Comparison of ENCODE assay signal across 20 mouse cellular contexts in genomic region chr3:21958595-21959286, GRCm38 (mm10).
DNase-seq lines count a peak whose midpoint lies in the region; ATAC-seq and TF ChIP-seq lines count a peak whose summit lies in the region.
"Had no signal": no experiment of that assay in that cellular context is flagged by ENCODE, and none has a peak within 500 bp of the region (broad histone marks: within the 10 kb centered on the region; RNA-seq: fewer than 3 reads in every experiment).

No protein-coding gene starts in this region.

- H3K27ac ChIP-seq in heart, postnatal 0 days (ENCODE audit: low read depth) = peak overlapping the region; percentile 51
- H3K27ac ChIP-seq in heart, embryonic 11.5 days (ENCODE audit: low read depth, low read length) = no peak overlapping the region
- H3K27ac ChIP-seq in liver, embryonic 13.5 days = no peak overlapping the region
- H3K27ac ChIP-seq: forebrain, embryonic 10.5 days; hindbrain, embryonic 10.5 days; kidney, postnatal 0 days; midbrain, embryonic 12.5 days; stomach, postnatal 0 days had no signal

- no peak overlapping the region for H3K9ac ChIP-seq in heart, postnatal 0 days (replicated peaks; ENCODE audit: low read depth, low read length)
- H3K9ac ChIP-seq in heart, embryonic 11.5 days (ENCODE audit: low read depth, low read length) = no peak overlapping the region
- no peak overlapping the region for H3K9ac ChIP-seq in liver, embryonic 13.5 days
- H3K9ac ChIP-seq: lung, embryonic 14.5 days; midbrain, embryonic 12.5 days had no signal

- TF ChIP-seq CTCF in heart, postnatal 0 days (IDR thresholded peaks at IDR 0.05; ENCODE audit: low read depth) = no peak

- no peak overlapping the region for H3K4me3 ChIP-seq in heart, postnatal 0 days (ENCODE audit: low read depth, low read length)
- no peak overlapping the region for H3K4me3 ChIP-seq in heart, embryonic 11.5 days (ENCODE audit: low read depth, low read length)
- no peak overlapping the region for H3K4me3 ChIP-seq in liver, embryonic 13.5 days (replicated peaks)
- H3K4me3 ChIP-seq: forebrain, embryonic 10.5 days; hindbrain, embryonic 10.5 days; midbrain, embryonic 12.5 days had no signal

- DNase-seq in heart, postnatal 0 days (ENCODE audit: low spot score) = no peak
- DNase-seq in 416B (ENCODE audit: low read depth) (peak; percentile 62), adipocyte (ENCODE audit: low spot score) (peak; percentile 81)
- DNase-seq in liver, embryonic 13.5 days = no peak
- DNase-seq in urinary bladder, postnatal 10 days (ENCODE audit: low spot score) = no peak
- DNase-seq in kidney, adult 11 months = no peak
- DNase-seq in spleen, adult 18-20 months = no peak
- DNase-seq: adrenal gland, postnatal 25 days; cerebellum, adult 11 months; cerebellum, adult 9-11 months; kidney, adult 18-20 months; layer of hippocampus, adult 9-11 months; lung, embryonic 14.5 days had no signal

- peaks cover 29% of the 10 kb centered on the region for H3K4me1 ChIP-seq in heart, postnatal 0 days (ENCODE audit: control insufficient read depth, insufficient read depth)
- H3K4me1 ChIP-seq in heart, embryonic 11.5 days (ENCODE audit: control insufficient read depth, insufficient read depth, low read length) = peaks cover 22% of the 10 kb centered on the region
- peaks cover 30% of the 10 kb centered on the region for H3K4me1 ChIP-seq in liver, embryonic 13.5 days (replicated peaks)

- H3K36me3 ChIP-seq in heart, postnatal 0 days (replicated peaks; ENCODE audit: control insufficient read depth, insufficient read depth, low read length) = no peaks in the 10 kb centered on the region
- H3K36me3 ChIP-seq in heart, embryonic 11.5 days (ENCODE audit: control insufficient read depth, insufficient read depth, low read length) = no peaks in the 10 kb centered on the region
- H3K36me3 ChIP-seq in liver, embryonic 13.5 days = no peaks in the 10 kb centered on the region
- H3K36me3 ChIP-seq: forebrain, embryonic 10.5 days; hindbrain, embryonic 10.5 days; midbrain, embryonic 12.5 days had no signal

- no peak for TF ChIP-seq EP300 in heart, postnatal 0 days (IDR thresholded peaks at IDR 0.05; ENCODE audit: low read depth)

- H3K4me2 ChIP-seq in heart, postnatal 0 days (ENCODE audit: low read depth, low read length) = no peak overlapping the region
- H3K4me2 ChIP-seq in heart, embryonic 11.5 days = no peak overlapping the region
- H3K4me2 ChIP-seq in liver, embryonic 13.5 days = no peak overlapping the region
- H3K4me2 ChIP-seq: lung, embryonic 14.5 days; midbrain, embryonic 12.5 days had no signal

- H3K9me3 ChIP-seq in heart, postnatal 0 days (replicated peaks; ENCODE audit: control insufficient read depth, low read length) = no peaks in the 10 kb centered on the region
- no peaks in the 10 kb centered on the region for H3K9me3 ChIP-seq in heart, embryonic 11.5 days (replicated peaks; ENCODE audit: control insufficient read depth, low read length)
- no peaks in the 10 kb centered on the region for H3K9me3 ChIP-seq in liver, embryonic 13.5 days (replicated peaks)
- H3K9me3 ChIP-seq: forebrain, embryonic 10.5 days; hindbrain, embryonic 10.5 days; midbrain, embryonic 12.5 days had no signal

- ATAC-seq in heart, postnatal 0 days (ENCODE audit: insufficient read depth, low read depth) = peak; percentile 63; the same call in 1 of the 2 replicates
- no peak for ATAC-seq in heart, embryonic 11.5 days (replicated peaks; ENCODE audit: insufficient number of reproducible peaks, low FRiP score, low TSS enrichment)
- 0 out of 2 replicates have a peak, but pooled peaks have one; percentile 10 for ATAC-seq in liver, embryonic 13.5 days (ENCODE audit: low read depth)
- ATAC-seq: hindbrain, embryonic 16.5 days had no signal

- WGBS in heart, postnatal 0 days = 55% methylated on average over 6 of the region's 6 CpGs
- WGBS in heart, embryonic 11.5 days (ENCODE audit: insufficient replicate concordance) = 62% methylated on average over 6 of the region's 6 CpGs
- 59% methylated on average over 6 of the region's 6 CpGs for WGBS in liver, embryonic 13.5 days (ENCODE audit: insufficient replicate concordance)

- no peaks in the 10 kb centered on the region for H3K27me3 ChIP-seq in heart, postnatal 0 days (ENCODE audit: control insufficient read depth, insufficient read depth, low read length)
- no peaks in the 10 kb centered on the region for H3K27me3 ChIP-seq in heart, embryonic 11.5 days (ENCODE audit: control insufficient read depth, insufficient read depth, low read length)
- H3K27me3 ChIP-seq in liver, embryonic 13.5 days = no peaks in the 10 kb centered on the region
- H3K27me3 ChIP-seq: midbrain, embryonic 12.5 days had no signal

Comparison
In these comparisons a context has a peak if more than half of its experiments do, and no peak if none do; other contexts are left out.
1. DNase-seq: peak in 416B (single experiment) and adipocyte (single experiment); none in heart, postnatal 0 days (single experiment), liver, embryonic 13.5 days (single experiment), urinary bladder, postnatal 10 days (single experiment), kidney, adult 11 months (single experiment) and spleen, adult 18-20 months (0 of 2).